Mouse (Mus musculus) MEL (cell line): ENCODE data around the gene Itgb2. TPM values are rescaled to one million over a fixed set of nuclear protein-coding genes. Genes with fewer than 3 reads are reported as not detected.

Experiments used
- DNase-seq: peaks from one replicate; pipeline ENCODE4 v3.0.0; 2011; ENCODE audit warnings: low read depth, low spot score
- H3K27ac ChIP-seq: 2 replicates; pipeline ENCODE4 v1.5.1; 2012; ENCODE audit warnings: low read depth, mild to moderate bottlenecking, control low read depth, low read length, moderate library complexity; ENCODE audit not compliant: control insufficient read depth
- H3K27me3 ChIP-seq, 2 experiments: fragments of 150-350 bp in 1 of 2; sonication (generic) in 1 of 2; 2 replicates each; pipeline ENCODE4 v1.6.1; 2012; ENCODE audit warnings: low read length in 2 of 2, mild to moderate bottlenecking in 2 of 2, improper control_type of control experiment in 1 of 2, moderate library complexity in 1 of 2; ENCODE audit not compliant: insufficient read depth in 2 of 2, control insufficient read depth in 1 of 2
- H3K36me3 ChIP-seq, 2 experiments: 2 replicates each; pipeline ENCODE4 v1.6.1; 2012 to 2014; ENCODE audit warnings: low read length in 2 of 2, improper control_type of control experiment in 1 of 2, inconsistent platforms in 1 of 2, mild to moderate bottlenecking in 1 of 2; ENCODE audit not compliant: insufficient read depth in 2 of 2, control insufficient read depth in 1 of 2
- H3K4me1 ChIP-seq, 2 experiments: fragments of 150-350 bp in 1 of 2; sonication (generic) in 1 of 2; 2 replicates each; pipeline ENCODE4 v1.6.1; 2012; ENCODE audit warnings: low read length in 2 of 2, improper control_type of control experiment in 1 of 2, mild to moderate bottlenecking in 1 of 2; ENCODE audit not compliant: insufficient read depth in 2 of 2, control insufficient read depth in 1 of 2
- H3K4me3 ChIP-seq, 2 experiments: fragments of 150-350 bp in 1 of 2; sonication (generic) in 1 of 2; 2 replicates each; pipeline ENCODE4 v1.5.1; 2012; ENCODE audit warnings: low read depth in 2 of 2, low read length in 2 of 2, mild to moderate bottlenecking in 2 of 2, moderate library complexity in 2 of 2, control low read depth in 1 of 2, improper control_type of control experiment in 1 of 2; ENCODE audit not compliant: control insufficient read depth in 1 of 2, insufficient read depth in 1 of 2
- H3K79me2 ChIP-seq: 2 replicates; pipeline ENCODE4 v1.6.1; 2012; ENCODE audit warnings: mild to moderate bottlenecking, low read length, moderate library complexity; ENCODE audit not compliant: control insufficient read depth, poor library complexity, insufficient read depth
- H3K9ac ChIP-seq: 2 replicates; pipeline ENCODE4 v1.6.1; 2012; ENCODE audit warnings: low read depth, mild to moderate bottlenecking, control low read depth, low read length, moderate library complexity; ENCODE audit not compliant: control insufficient read depth, poor library complexity, severe bottlenecking
- H3K9me3 ChIP-seq: fragments of 150-350 bp; sonication (generic); replicated peaks from 2 replicates; pipeline ENCODE4 v1.6.1; 2012; ENCODE audit warnings: mild to moderate bottlenecking, low read length, improper control_type of control experiment, moderate library complexity; ENCODE audit not compliant: insufficient read depth
- BHLHE40 ChIP-seq: IDR thresholded peaks from 2 replicates; pipeline ENCODE4 v1.6.1; 2012; ENCODE audit warnings: low read depth, mild to moderate bottlenecking, inconsistent platforms, low read length, improper control_type of control experiment, borderline replicate concordance
- CTCF ChIP-seq, 3 experiments: IDR thresholded peaks in 2 of 3; conservative IDR thresholded peaks in 1 of 3; 2 replicates each; pipeline ENCODE4 v1.5.1; 2011 to 2012; ENCODE audit warnings: low read length in 3 of 3, low read depth in 2 of 3, mild to moderate bottlenecking in 2 of 3, improper control_type of control experiment in 1 of 3, inconsistent platforms in 1 of 3, mixed read lengths in 1 of 3, moderate library complexity in 1 of 3; ENCODE audit not compliant: control insufficient read depth in 1 of 3, insufficient read depth in 1 of 3, poor library complexity in 1 of 3, severe bottlenecking in 1 of 3
- E2F4 ChIP-seq: IDR thresholded peaks from 2 replicates; pipeline ENCODE4 v1.6.1; 2011; ENCODE audit warnings: low read depth, low read length, improper control_type of control experiment, borderline replicate concordance
- EP300 ChIP-seq, 2 experiments: IDR thresholded peaks; 2 replicates each; pipeline ENCODE4 v1.6.1; 2011; ENCODE audit warnings: improper control_type of control experiment in 2 of 2, low read length in 2 of 2, low read depth in 1 of 2, mild to moderate bottlenecking in 1 of 2
- NELFE ChIP-seq: IDR thresholded peaks from 2 replicates; pipeline ENCODE4 v1.6.1; 2011; ENCODE audit warnings: low read depth, low read length, improper control_type of control experiment
- POLR2AphosphoS2 ChIP-seq: IDR thresholded peaks from 2 replicates; pipeline ENCODE4 v1.6.1; 2011; ENCODE audit warnings: low read length, improper control_type of control experiment
- RAD21 ChIP-seq: IDR thresholded peaks from 2 replicates; pipeline ENCODE4 v1.6.1; 2011; ENCODE audit warnings: mild to moderate bottlenecking, low read depth, low read length, improper control_type of control experiment
- SIN3A ChIP-seq: IDR thresholded peaks from 2 replicates; pipeline ENCODE4 v1.6.1; 2012; ENCODE audit warnings: low read length, improper control_type of control experiment, inconsistent platforms
- SMC3 ChIP-seq: IDR thresholded peaks from 2 replicates; pipeline ENCODE4 v1.6.1; 2011; ENCODE audit warnings: low read depth, low read length, improper control_type of control experiment
- TCF12 ChIP-seq: IDR thresholded peaks from 2 replicates; pipeline ENCODE4 v1.6.1; 2014; ENCODE audit warnings: low read depth, mild to moderate bottlenecking, inconsistent platforms, low read length, improper control_type of control experiment, moderate library complexity
- USF1 ChIP-seq: IDR thresholded peaks from 2 replicates; pipeline ENCODE4 v1.6.1; 2014; ENCODE audit warnings: low read depth, mild to moderate bottlenecking, inconsistent platforms, low read length, improper control_type of control experiment, moderate library complexity
- USF2 ChIP-seq, 2 experiments: IDR thresholded peaks; 2 replicates each; pipeline ENCODE4 v1.6.1; 2011 to 2012; ENCODE audit warnings: improper control_type of control experiment in 2 of 2, low read length in 2 of 2, borderline replicate concordance in 1 of 2, inconsistent platforms in 1 of 2, low read depth in 1 of 2, mild to moderate bottlenecking in 1 of 2; ENCODE audit not compliant: insufficient read depth in 1 of 2
- ZC3H11A ChIP-seq: IDR thresholded peaks from 2 replicates; pipeline ENCODE4 v1.6.1; 2012; ENCODE audit warnings: low read depth, mild to moderate bottlenecking, inconsistent platforms, low read length, improper control_type of control experiment
- ZMIZ1 ChIP-seq: IDR thresholded peaks from 2 replicates; pipeline ENCODE4 v1.6.1; 2012; ENCODE audit warnings: low read depth, mild to moderate bottlenecking, inconsistent platforms, low read length, improper control_type of control experiment, moderate library complexity
- ZNF384 ChIP-seq: IDR thresholded peaks from 2 replicates; pipeline ENCODE4 v1.6.1; 2012; ENCODE audit warnings: low read depth, mild to moderate bottlenecking, inconsistent platforms, low read length, improper control_type of control experiment
- polyA plus RNA-seq, 2 experiments: library from polyadenylated mRNA; stranded (reverse) in 1 of 2; unstranded in 1 of 2; fragments of >175 nt in 1 of 2; fragments of >200 nt in 1 of 2; gene quantifications; 2 replicates each; pipeline versions ENCODE4 v1.2.1 to v1.2.4; 2012; ENCODE audit warnings: low replicate concordance in 2 of 2, low read depth in 1 of 2; ENCODE audit not compliant: insufficient read length in 2 of 2, insufficient read depth in 1 of 2, missing spikeins in 1 of 2
- total RNA-seq: library from RNA; depleted of rRNA; stranded (reverse); fragments of 300-350 nt; gene quantifications from 2 replicates; pipeline ENCODE4 v1.2.3, GENCODE M21; 2012

The Itgb2 gene
- total and polyA plus RNA-seq, 3 experiments, result 36.9 to 45.8 TPM; not detected in 1

- Histone ChIP-seq H3K27me3 (no peaks in the 10 kb centered on the region), H3K27ac (no peak overlapping the region), H3K36me3 (peaks cover 0 to 5% of the 10 kb centered on the region in 2 experiments; a peak in 2 of 4 replicates), H3K9me3 (no peaks in the 10 kb centered on the region), H3K4me3 (no peak overlapping the region), H3K79me2 (no peaks in the 10 kb centered on the region), H3K4me1 (peaks cover 5 to 13% of the 10 kb centered on the region in 2 experiments), H3K9ac (no peak overlapping the region)
- DNase-seq, result no peak
- TF ChIP-seq TCF12 (no peak), CTCF (IDR thresholded peaks at IDR 0.05 in 2 of 3, conservative IDR thresholded peaks at IDR 0.05 in 1 of 3; ENCODE audit: control insufficient read depth in 1 of 3, insufficient read depth in 1 of 3, low read depth in 2 of 3, low read length in 3 of 3, poor library complexity in 1 of 3, severe bottlenecking in 1 of 3) (peak in 2 of 3 experiments; percentile 13; a peak in 3 of 6 replicates)
These were observed 42.2 kb downstream of the Itgb2 start for GRCm38 (mm10) chr10:77572225-77572624.

- Histone ChIP-seq H3K4me1 (peaks cover under 1 to 7% of the 10 kb centered on the region in 2 experiments; a peak in 3 of 4 replicates), H3K9me3 (no peaks in the 10 kb centered on the region), H3K27ac (no peak overlapping the region), H3K9ac (no peak overlapping the region), H3K4me3 (no peak overlapping the region), H3K79me2 (no peaks in the 10 kb centered on the region), H3K36me3 (no peaks in the 10 kb centered on the region), H3K27me3 (no peaks in the 10 kb centered on the region)
- TF ChIP-seq E2F4 (no peak), ZNF384 (no peak), ZC3H11A (no peak), SMC3 (no peak), BHLHE40 (no peak)
- DNase-seq, result no peak
These were observed 43.1 kb downstream of the Itgb2 start for GRCm38 (mm10) chr10:77573162-77573561.

- Histone ChIP-seq H3K27me3 (no peaks in the 10 kb centered on the region), H3K9me3 (no peaks in the 10 kb centered on the region), H3K9ac (no peak overlapping the region; the same call in 1 of the 2 replicates), H3K4me3 (peak overlapping the region in 1 of 2 experiments; percentile 60; a peak in 1 of 4 replicates), H3K4me1 (peaks cover 9 to 26% of the 10 kb centered on the region in 2 experiments), H3K27ac (no peak overlapping the region), H3K79me2 (peaks cover 17% of the 10 kb centered on the region), H3K36me3 (peaks cover 0 to 22% of the 10 kb centered on the region in 2 experiments; a peak in 2 of 4 replicates)
- no peak for DNase-seq
- TF ChIP-seq NELFE (no peak), USF1 (no peak), E2F4 (no peak), POLR2AphosphoS2 (no peak), EP300 (IDR thresholded peaks at IDR 0.05; ENCODE audit: low read depth in 1 of 2, low read length in 2 of 2) (no peak), ZMIZ1 (no peak), SMC3 (no peak), SIN3A (no peak), USF2 (IDR thresholded peaks at IDR 0.05; ENCODE audit: borderline replicate concordance in 1 of 2, insufficient read depth in 1 of 2, low read depth in 1 of 2, low read length in 2 of 2) (no peak), RAD21 (no peak)
These were observed 50.2 kb downstream of the Itgb2 start for GRCm38 (mm10) chr10:77580027-77580920.
